Mouse (Mus musculus): Measurements from ENCODE around the gene Nek6. TPM values are rescaled to one million over a fixed set of nuclear protein-coding genes. Genes with fewer than 3 reads are reported as not detected.

The Nek6 gene
- total RNA-seq (2021): 10 to 100 TPM; 18.9 to 19.4 TPM
- long read RNA-seq, experiment 1, full-length matches to known transcripts: 23 of 30 reads
- long read RNA-seq, experiment 1, partial matches to known transcripts: 3 of 30 reads
- long read RNA-seq, experiment 1, other reads (novel, unspliced or antisense): 4 of 30 reads
- long read RNA-seq, experiment 2, full-length matches to known transcripts: 12 of 12 reads
- long read RNA-seq, experiment 2, partial matches to known transcripts: 0 of 12 reads
- long read RNA-seq, experiment 2, other reads (novel, unspliced or antisense): 0 of 12 reads

DNA sequence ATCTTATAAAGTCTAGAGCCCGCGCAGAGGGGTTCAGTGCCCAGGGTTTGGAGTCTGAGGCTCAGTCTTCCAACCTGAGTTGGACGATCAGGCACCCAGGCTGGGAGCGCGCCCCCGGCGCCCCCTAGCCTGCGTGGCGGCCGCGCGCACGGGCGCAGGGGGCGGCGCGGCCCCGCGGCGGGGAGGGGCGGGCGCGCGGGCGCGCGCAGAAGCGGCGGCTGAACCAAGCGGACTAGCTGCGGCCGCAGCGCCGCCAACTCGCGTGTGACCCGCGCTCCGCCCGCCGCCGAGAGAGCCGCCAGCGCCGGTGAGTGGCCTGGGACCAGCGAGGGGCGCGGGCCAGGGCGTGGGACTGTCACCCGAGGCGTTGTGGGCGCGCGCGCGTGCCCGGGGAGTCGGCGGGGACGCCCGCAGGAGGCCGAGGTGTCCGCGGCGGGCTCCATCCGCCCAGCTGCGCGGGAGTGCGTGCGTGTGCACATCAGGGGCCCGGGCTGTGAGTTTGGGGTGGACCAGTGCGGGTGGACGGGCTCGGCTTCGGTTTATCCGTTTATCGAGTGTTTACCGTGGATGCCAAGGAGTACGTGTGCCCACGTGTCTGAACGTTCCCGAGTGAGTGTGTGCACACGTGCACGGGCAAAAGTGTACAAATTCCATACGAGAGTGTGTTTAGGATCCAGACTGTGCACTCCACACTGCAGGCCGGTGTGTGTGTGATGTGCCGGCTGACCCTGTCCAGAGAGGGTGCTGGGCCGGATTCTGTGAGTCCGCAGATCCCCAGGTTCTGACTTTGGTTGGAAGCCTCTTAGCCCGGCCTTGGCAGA, at the start of gene Nek6:
TSS of gene Nek6 (plus strand) at position 157 of the 821 bp plus-strand sequence.
- DNase-seq: peak; percentile 75

- no peak for DNase-seq
These were observed 49.1 kb upstream of the Nek6 start for GRCm38 (mm10) chr2:38462323-38462722.

DNA sequence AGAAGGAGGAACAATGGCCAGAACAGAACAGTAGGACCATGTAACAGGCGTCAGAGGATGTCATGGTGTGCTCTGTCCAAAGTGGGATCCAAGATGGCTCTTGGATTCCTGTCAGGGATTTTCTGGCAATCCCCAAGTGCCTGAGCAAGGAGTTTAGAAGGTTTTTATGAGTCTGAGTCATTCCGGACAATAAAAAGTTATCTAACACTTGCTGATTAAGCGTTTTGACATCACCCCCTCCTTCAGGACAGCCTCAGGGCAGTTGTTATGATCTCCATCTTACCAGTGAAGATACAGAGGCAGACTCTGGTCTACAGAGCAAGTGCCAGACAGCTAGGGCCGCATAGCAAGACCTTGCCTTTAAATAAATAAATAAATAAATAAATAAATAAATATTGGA, 42.6 kb upstream of the Nek6 start:
- no peak for DNase-seq

DNA sequence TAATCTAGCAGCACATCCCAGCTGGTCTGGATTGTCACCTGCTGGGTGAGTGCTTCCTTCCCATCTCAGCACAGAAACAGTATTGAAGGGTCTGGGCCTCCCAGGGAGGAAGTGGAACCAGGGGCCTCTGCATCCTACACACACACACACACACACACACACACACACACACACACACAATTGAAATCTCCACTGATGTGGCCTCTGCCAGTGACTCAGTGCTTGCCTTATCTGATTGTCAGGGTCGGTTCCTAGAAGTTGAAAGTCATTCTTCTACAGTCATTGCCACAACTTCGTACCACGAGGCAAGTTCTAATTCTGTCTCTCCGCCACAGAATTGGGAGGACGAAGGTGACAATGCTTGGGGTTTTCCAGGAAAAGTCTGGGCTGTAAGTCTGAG, 39.7 kb upstream of the Nek6 start:
- peak; percentile 47 for DNase-seq

DNA sequence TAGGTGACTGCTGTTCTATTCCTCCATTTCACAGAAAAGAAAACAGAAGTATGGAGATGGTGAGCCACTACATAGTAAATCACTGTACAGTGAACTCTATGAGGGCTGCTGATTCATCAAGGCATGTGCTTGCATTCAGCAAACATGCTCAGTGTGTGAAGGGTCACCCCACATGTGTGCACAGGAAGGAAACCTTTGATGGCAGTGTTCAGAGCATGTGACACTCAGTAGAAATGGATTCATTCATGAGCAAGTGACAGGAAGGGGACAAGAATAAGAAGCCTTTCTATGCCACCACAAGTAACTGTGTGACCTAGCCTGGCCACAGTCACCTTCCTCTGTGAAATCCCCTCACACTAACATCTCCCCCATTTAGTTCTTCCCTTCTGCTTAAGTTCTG, 38.6 kb upstream of the Nek6 start:
- no peak for DNase-seq

DNA sequence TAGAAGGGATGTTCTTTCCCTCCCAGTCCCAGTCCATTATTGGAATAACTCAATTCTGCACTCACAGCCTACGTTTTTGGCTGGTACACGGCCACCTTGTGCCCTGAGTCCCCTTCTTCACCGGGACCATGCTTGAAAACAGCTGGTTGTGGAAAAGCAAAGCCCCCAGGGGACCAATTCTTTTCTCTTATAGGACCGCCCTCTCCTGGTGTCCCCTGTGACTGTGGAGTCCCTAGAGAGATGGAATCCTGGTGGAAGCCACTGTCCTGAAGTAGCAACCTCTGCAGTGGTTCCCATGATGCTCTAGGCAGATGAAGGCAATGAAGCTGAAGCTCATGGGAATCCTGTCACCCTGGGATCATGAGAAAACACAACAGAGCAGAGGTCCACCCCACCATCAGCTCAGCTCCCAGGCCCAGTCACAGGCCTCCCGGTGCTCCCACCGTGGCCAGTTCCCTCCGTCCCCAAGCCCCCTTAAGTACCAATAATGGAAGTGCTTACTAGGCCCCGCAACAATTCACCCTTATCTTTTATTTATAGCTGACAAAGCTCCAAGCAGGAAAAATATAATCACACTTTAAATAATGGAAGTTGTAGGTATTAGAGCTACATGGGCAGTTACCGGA, 34.5 kb upstream of the Nek6 start:
- no peak for DNase-seq

DNA sequence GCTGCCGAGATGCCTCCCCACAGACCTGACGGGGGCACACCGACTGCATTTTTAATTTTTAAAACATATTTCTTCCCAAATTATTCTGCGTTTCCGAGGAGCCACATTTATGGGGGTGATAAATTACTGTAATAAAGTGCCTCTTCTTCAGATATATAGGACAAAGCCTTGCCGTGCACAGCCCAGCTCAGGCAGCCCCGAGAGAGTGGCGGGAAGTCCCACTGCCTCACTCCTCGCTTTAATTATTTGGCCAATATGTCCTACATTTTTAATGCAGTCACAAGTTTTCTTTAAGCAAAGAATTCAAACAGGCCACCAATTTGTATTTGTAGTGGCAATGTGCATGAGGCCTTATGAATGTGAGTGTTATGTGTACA, 34.0 kb upstream of the Nek6 start:
- no peak for DNase-seq

GRCm38 (mm10) chr2:38478683-38479082, 32.8 kb upstream of the Nek6 start:
- no peak for DNase-seq

DNA sequence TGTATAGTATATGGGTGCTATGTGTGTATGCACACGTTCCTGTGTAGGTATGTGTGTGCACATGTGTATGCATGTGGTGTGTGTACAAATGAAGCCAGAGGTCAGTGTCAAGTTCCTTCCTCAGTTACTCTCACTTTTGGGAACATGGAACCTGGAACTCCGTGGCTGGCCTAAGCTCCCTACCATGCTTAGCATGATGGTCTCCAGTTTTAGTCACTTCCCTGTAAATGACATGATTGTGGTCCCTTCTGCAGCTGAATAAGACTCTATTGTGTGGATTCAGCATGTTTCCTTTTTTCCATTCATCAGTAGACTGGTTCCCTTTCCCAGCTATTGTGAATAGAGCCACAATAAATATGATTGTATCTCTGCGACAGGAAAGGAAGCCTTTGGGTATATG, 31.9 kb upstream of the Nek6 start:
- no peak for DNase-seq

GRCm38 (mm10) chr2:38481166-38481778, 30.2 kb upstream of the Nek6 start:
- DNase-seq: peak; percentile 20

- DNase-seq: no peak
These were observed 29.3 kb upstream of the Nek6 start for GRCm38 (mm10) chr2:38482122-38482521.

DNA sequence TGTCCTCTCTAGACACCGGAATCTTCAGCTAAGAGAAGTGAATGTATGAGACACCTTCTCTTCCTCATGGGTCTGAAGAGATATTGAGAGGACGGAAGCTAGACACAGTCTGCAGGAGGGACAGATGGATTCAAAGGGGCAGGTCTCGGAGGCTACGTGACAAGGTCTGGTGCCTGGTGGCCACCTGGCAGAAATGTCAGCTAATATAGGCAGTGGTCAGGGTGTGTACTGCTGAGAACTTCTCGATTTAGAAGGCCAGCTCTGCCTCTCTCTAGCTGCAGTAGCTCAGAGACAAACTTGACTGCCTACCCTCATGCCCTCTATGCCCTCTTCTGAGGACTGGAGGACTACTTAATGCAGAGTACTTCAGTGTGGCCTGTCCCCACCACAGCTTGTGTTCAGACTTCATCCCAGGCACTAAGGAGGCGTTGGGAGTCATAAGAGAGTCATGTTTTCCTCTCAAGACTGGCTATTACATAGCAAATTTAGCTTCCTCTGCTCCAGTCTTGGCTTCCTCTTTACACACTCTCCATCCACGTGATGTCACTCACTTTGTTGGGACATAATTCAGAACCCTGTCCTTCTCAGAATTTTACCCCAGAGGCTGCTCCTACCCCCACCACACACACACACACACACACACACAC, 28.3 kb upstream of the Nek6 start:
- DNase-seq: no peak

- DNase-seq: no peak
These were observed 26.9 kb upstream of the Nek6 start for GRCm38 (mm10) chr2:38484556-38484955.

DNA sequence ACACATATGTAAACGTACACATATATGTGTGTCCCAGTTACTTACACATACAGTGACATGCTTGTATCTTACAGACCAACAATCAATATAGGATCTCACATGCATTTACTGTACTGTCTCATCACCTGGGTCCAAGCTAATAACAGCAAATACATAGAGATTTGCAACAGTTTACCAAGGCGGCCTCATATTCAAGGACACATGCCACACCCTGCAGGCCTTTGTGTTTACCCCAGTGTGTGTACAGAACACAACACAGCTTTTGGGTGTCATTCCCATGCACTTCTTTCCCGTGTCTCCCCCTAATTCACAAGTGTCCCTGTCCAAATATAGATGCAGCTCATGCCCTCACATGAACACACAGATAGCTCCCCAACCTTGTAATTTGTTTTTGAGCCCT, 26.0 kb upstream of the Nek6 start:
- no peak for DNase-seq

- DNase-seq: peak; percentile 85
These were observed 25.2 kb upstream of the Nek6 start for GRCm38 (mm10) chr2:38485957-38486931.

GRCm38 (mm10) chr2:38497594-38497993, 13.8 kb upstream of the Nek6 start:
- DNase-seq: no peak

DNA sequence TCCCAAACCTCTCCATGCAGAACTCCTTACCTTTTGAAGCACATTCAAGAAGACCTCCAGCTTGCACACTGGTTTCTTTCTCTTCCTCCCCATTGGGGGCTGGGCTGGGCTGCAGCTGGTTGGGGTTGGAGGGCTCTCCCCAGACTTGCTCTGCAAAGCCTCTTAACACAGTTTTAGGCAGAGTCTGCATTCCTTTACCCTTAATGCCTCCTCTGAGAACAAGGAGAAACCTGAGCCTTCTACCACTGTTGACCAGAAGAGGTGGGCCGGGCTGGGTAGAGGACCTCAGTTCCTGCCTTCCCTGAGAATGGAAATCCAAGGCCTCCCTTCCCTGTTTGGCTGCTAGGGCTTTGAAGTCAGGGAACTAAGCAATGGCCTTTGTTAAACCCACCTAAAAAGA, 9.8 kb upstream of the Nek6 start:
- DNase-seq: no peak

- no peak for DNase-seq
These were observed 9.3 kb upstream of the Nek6 start for GRCm38 (mm10) chr2:38502123-38502522.

GRCm38 (mm10) chr2:38502747-38503146, 8.7 kb upstream of the Nek6 start:
- no peak for DNase-seq

GRCm38 (mm10) chr2:38504311-38504710, 7.1 kb upstream of the Nek6 start:
- no peak for DNase-seq

GRCm38 (mm10) chr2:38507181-38507580, 4.3 kb upstream of the Nek6 start:
- DNase-seq: no peak
